Mouse (Mus musculus): ENCODE results near the gene Cage1.

Cage1 gene

GRCm38 (mm10) chr13:38010444-38010910 lies 26.4 kb downstream of the Cage1 start:
- no peak for DNase-seq (ENCODE audit: low spot score)

- no peak for DNase-seq (ENCODE audit: low spot score)
Measured at GRCm38 (mm10) chr13:38009721-38010408, 27.0 kb downstream of the Cage1 start.

GRCm38 (mm10) chr13:38007972-38008371 lies 28.9 kb downstream of the Cage1 start:
- no peak for DNase-seq (ENCODE audit: low spot score)

- DNase-seq (ENCODE audit: low spot score): no peak
Measured at GRCm38 (mm10) chr13:38002461-38002860, 34.4 kb downstream of the Cage1 start.

- no peak for DNase-seq (ENCODE audit: low spot score)
Measured at GRCm38 (mm10) chr13:37999713-38000112, 37.2 kb downstream of the Cage1 start.

DNA sequence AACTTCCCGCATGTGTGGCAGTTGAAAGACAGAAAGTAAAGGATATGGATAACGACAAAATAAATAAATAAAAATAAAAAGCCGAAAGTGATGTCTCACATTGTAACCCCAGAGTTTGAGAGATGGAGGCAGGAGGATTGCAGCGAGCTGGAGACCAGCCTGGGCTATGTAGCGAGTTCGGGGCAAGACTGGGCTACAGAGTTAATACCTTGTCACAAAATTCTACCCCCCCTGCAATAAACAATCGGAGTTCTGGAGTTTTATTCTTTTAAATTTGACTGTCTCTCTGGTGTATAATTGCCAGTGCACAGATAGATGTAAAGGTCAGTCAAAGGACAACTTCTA lies 42.5 kb downstream of the Cage1 start:
- no peak for DNase-seq (ENCODE audit: low spot score)

DNA sequence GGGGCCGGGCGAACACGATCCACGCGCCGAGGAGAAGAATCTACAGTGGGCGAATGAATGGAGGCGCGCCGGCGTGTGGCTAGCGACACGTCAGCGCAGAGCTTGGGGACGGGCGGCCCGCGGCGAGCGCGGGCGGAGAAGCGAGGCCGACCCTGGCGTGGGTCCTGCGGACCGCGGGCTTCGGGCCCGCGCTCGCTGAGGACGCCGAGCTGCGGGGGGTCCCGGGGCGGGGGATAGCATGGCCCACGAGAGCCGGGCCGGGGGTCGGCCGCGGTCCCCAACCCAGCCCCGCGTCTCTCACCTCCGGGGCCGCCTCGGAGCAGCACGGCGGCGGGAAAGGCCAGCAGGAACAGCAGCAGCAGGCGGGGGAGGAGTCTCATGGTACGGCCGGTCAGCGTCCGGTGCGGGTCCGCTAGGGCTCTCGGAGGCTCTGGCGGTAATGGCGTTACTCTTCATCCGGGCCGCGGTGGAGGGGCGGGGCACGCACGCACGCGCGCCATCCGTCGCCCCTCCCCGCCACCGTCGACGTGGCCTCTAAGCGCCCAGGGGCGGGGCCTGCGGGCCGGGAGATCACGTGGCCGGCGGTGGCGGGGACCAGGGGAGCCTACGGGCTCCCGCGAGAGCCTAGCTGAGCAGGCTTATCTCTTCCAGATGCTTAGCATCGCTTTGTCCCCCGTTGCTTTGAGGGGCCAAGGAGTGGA lies 43.0 kb downstream of the Cage1 start, which contains the start of gene Ssr1:
Gene Ssr1 (minus strand): TSS at position 514 of the 701 bp plus-strand sequence.
- DNase-seq (ENCODE audit: low spot score): peak; percentile 97

DNA sequence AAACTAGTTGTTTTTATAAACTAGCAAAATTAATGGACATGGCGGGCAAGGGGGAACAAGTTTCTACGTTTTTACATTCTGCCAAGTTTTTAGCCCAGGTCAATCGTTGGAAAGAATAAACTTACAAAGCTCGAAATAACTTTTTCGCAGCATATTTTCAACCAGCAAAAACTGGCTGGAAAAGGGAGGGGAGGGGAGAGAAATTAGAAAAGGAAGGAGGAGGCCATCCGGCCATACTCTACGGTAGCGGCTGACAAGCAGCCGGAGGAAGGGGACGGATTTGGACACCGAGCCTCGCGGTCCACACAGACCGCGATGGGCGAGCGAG lies 43.5 kb downstream of the Cage1 start:
- DNase-seq (ENCODE audit: low spot score): no peak

GRCm38 (mm10) chr13:37992638-37993371 lies 44.1 kb downstream of the Cage1 start:
- DNase-seq (ENCODE audit: low spot score): no peak

DNA sequence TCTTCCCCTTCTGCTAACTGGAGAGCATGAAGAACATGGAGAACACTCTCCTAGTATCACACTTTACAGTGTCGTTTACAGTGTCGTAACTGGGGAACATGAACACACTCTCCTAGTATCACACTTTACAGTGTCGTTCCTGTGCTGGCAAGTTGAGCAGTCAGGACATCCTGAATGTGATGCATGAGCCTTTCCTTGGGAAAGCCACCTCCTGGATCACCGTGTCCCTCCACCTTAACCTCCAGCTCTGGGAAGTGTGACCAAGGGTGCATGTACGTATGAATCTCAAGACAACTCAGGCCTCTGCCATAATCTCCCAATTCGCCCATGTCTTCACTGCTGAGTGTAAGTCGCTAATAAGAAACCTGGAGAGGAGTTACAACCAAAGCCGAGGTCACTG lies 47.2 kb downstream of the Cage1 start:
- DNase-seq (ENCODE audit: low spot score): no peak

- DNase-seq (ENCODE audit: low spot score): no peak
Measured at GRCm38 (mm10) chr13:37986166-37986565, 50.7 kb downstream of the Cage1 start.

GRCm38 (mm10) chr13:37981063-37981462 lies 55.8 kb downstream of the Cage1 start:
- no peak for DNase-seq (ENCODE audit: low spot score)

DNA sequence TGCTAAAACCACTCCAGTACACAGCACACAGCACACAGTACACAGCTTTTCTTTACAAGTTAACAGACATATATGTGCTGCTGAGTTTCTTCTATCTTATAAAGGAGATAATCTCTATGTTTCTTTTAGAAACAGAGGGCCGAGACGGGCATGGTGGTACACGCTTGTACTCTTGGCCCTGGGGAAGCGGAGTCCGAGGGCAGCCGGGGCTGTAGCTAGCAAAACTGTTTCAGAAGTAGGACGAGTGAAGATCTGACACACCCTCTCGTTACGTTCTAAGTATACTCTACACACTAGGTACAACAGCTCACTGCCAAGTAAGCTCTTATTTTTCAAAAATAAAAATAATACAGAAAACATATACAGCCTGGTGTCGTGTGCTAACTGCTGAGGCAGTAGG lies 56.5 kb downstream of the Cage1 start:
- no peak for DNase-seq (ENCODE audit: low spot score)

DNA sequence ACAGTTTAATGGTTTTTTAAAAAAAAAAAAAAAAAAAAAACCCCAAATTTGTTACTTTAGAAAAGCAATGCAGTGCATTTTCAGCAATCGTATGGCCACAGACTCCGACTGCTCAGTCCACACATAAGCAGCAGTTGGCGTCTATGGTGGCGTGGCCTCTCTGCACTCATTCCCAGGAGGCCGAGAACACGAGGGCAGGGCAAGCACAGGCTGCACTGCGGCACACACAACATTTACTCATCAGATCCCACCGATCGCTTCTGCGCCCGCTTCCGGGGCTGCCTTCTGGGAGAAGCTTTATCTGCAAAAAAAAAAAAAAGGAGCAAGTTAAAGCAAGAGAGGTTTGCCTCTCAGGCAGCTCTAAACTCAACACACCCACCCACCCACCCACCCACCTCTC lies 57.4 kb downstream of the Cage1 start:
- DNase-seq (ENCODE audit: low spot score): no peak

GRCm38 (mm10) chr13:37974731-37975130 lies 62.1 kb downstream of the Cage1 start:
- DNase-seq (ENCODE audit: low spot score): no peak

DNA sequence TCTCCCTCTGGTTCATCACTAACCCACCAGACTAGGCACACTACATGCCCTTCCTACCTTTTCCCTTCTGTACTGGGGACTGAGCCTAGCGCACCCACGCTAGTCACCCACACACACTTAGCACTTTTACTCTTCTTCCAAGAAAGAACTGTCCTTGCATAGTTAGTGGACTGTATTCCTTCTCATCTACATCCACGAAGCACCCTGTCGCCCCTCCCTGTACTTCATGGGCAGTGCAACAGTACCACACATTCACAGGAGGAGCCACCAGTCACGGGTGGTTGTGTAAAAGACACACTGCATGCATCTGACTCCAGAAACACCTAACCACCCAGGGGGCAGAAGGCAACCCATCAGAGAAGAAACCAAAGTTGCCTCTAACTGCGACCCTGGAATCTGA lies 62.8 kb downstream of the Cage1 start:
- no peak for DNase-seq (ENCODE audit: low spot score)

GRCm38 (mm10) chr13:37970887-37971530 lies 65.9 kb downstream of the Cage1 start:
- no peak for DNase-seq (ENCODE audit: low spot score)

GRCm38 (mm10) chr13:37969988-37970387 lies 66.9 kb downstream of the Cage1 start:
- DNase-seq (ENCODE audit: low spot score): no peak

- peak; percentile 85 for DNase-seq (ENCODE audit: low spot score)
Measured at GRCm38 (mm10) chr13:37969337-37969736, 67.5 kb downstream of the Cage1 start.

GRCm38 (mm10) chr13:37967565-37967964 lies 69.3 kb downstream of the Cage1 start:
- DNase-seq (ENCODE audit: low spot score): no peak

- DNase-seq (ENCODE audit: low spot score): no peak
Measured at GRCm38 (mm10) chr13:37967052-37967437, 69.8 kb downstream of the Cage1 start.

- no peak for DNase-seq (ENCODE audit: low spot score)
Measured at GRCm38 (mm10) chr13:37966256-37967051, 70.4 kb downstream of the Cage1 start.
